9 mouse cellular contexts compared by ENCODE assay signal in genomic region chr14:22019949-22020845, GRCm38 (mm10). TPM values are rescaled to one million over a fixed set of nuclear protein-coding genes. Genes with fewer than 3 reads are reported as not detected.
DNase-seq lines count a peak whose midpoint lies in the region; ATAC-seq lines count a peak whose summit lies in the region.
"Had no signal": no experiment of that assay in that cellular context is flagged by ENCODE, and none has a peak within 500 bp of the region (broad histone marks: within the 10 kb centered on the region; RNA-seq: fewer than 3 reads in every experiment).

No protein-coding gene starts in this region.

- H3K4me2 ChIP-seq in hindbrain, embryonic 16.5 days (ENCODE audit: low read length), result peak overlapping the region; percentile 74

- H3K4me3 ChIP-seq in embryonic facial prominence, embryonic 10.5 days, result peak overlapping the region; percentile 56
- H3K4me3 ChIP-seq in hindbrain, embryonic 16.5 days (ENCODE audit: low read length), result peak overlapping the region; percentile 37

- H3K9ac ChIP-seq in hindbrain, embryonic 16.5 days (ENCODE audit: low read depth, low read length), result peak overlapping the region; percentile 62

- WGBS in embryonic facial prominence, embryonic 10.5 days, result 31% methylated on average over 12 of the region's 12 CpGs
- WGBS in hindbrain, embryonic 16.5 days, result 39% methylated on average over 12 of the region's 12 CpGs

- no peaks in the 10 kb centered on the region for H3K9me3 ChIP-seq in embryonic facial prominence, embryonic 10.5 days
- no peaks in the 10 kb centered on the region for H3K9me3 ChIP-seq in hindbrain, embryonic 16.5 days (ENCODE audit: control insufficient read depth, low read length)
- H3K9me3 ChIP-seq: G1E had no signal

- H3K27me3 ChIP-seq in embryonic facial prominence, embryonic 10.5 days (replicated peaks; ENCODE audit: low read depth, poor library complexity, severe bottlenecking), result peaks cover 62% of the 10 kb centered on the region
- H3K27me3 ChIP-seq in hindbrain, embryonic 16.5 days (replicated peaks; ENCODE audit: control insufficient read depth, insufficient read depth, low read length), result peaks cover 6% of the 10 kb centered on the region

- no peaks in the 10 kb centered on the region for H3K36me3 ChIP-seq in embryonic facial prominence, embryonic 10.5 days (replicated peaks)
- H3K36me3 ChIP-seq in hindbrain, embryonic 16.5 days (ENCODE audit: control insufficient read depth, insufficient read depth, low read length), result no peaks in the 10 kb centered on the region
- H3K36me3 ChIP-seq: G1E had no signal

- DNase-seq in heart, adult 18-20 months, result peak; percentile 9 to 23
- no peak for DNase-seq in heart, postnatal 14 days
- DNase-seq in embryonic facial prominence, embryonic 10.5 days (ENCODE audit: low spot score), result no peak
- DNase-seq in thymus, postnatal 10 days (ENCODE audit: low spot score in 2 of 2), result no peak
- no peak for DNase-seq in ovary, postnatal 36 days (ENCODE audit: low spot score)
- DNase-seq in right cerebral cortex, postnatal 36 days (ENCODE audit: low spot score in 2 of 2), result no peak

- no peak for ATAC-seq in hindbrain, embryonic 16.5 days
- peak; percentile 49 for ATAC-seq in megakaryocyte progenitor cell, adult 5-6 weeks (replicated peaks; ENCODE audit: poor library complexity)

- H3K4me1 ChIP-seq in embryonic facial prominence, embryonic 10.5 days, result peaks cover 16% of the 10 kb centered on the region
- H3K4me1 ChIP-seq in hindbrain, embryonic 16.5 days (ENCODE audit: control insufficient read depth, insufficient read depth, low read depth, low read length), result peaks cover 6% of the 10 kb centered on the region

- intact Hi-C loops in heart, postnatal 14 days (cut with DNase I), result no loop called here

- H3K27ac ChIP-seq in embryonic facial prominence, embryonic 10.5 days (replicated peaks), result peak overlapping the region; percentile 64
- H3K27ac ChIP-seq in hindbrain, embryonic 16.5 days (ENCODE audit: low read depth, low read length), result no peak overlapping the region

RNA-seq across cellular contexts. Expression of gene Lrmda, which starts 0.7 kb away (rescaled TPM):
- 1 to 10 TPM; 1.5 to 2.4 TPM for total RNA-seq in heart, adult 18-20 months (2021)
- 1 to 10 TPM in 1 of 2 experiments, under 1 TPM in 1; 0.76 to 1.0 TPM for total RNA-seq in heart, postnatal 14 days (2021)
- 0.85 and 0.88 TPM in 2 replicates for polyA plus RNA-seq in embryonic facial prominence, embryonic 10.5 days (2016; fragmentation: Nextera tagmentation; extraction: Ambion mirVana)
- 0.30 and 0.80 TPM in 2 replicates for polyA plus RNA-seq in hindbrain, embryonic 16.5 days (2015; fragmentation: Nextera tagmentation; extraction: Ambion mirVana)
- total RNA-seq in megakaryocyte progenitor cell, adult 5-6 weeks (2015), result 25.9 and 27.0 TPM in 2 replicates
- total RNA-seq in megakaryocyte progenitor cell, adult 5-6 weeks (2017), result 14.6 and 20.9 TPM in 2 replicates
- total RNA-seq: G1E had no signal
- polyA plus RNA-seq: G1E had no signal

RNA-seq across cellular contexts. Expression of gene Zfp503, which starts 30.8 kb away (rescaled TPM):
- total RNA-seq in heart, adult 18-20 months (2021), result 1 to 10 TPM; 1.2 to 2.0 TPM
- 1 to 10 TPM; 1.8 to 2.6 TPM for total RNA-seq in heart, postnatal 14 days (2021)
- 9.7 and 12.5 TPM in 2 replicates for polyA plus RNA-seq in embryonic facial prominence, embryonic 10.5 days (2016; fragmentation: Nextera tagmentation; extraction: Ambion mirVana)
- polyA plus RNA-seq in hindbrain, embryonic 16.5 days (2015; fragmentation: Nextera tagmentation; extraction: Ambion mirVana), result 8.0 and 9.9 TPM in 2 replicates
- 0.30 and 0.44 TPM in 2 replicates for total RNA-seq in megakaryocyte progenitor cell, adult 5-6 weeks (2015)
- 0.03 and 0.12 TPM in 2 replicates for total RNA-seq in megakaryocyte progenitor cell, adult 5-6 weeks (2017)
- total RNA-seq: G1E had no signal

Comparison
In these comparisons a context has a peak if more than half of its experiments do, and no peak if none do; other contexts are left out.
1. DNase-seq: peak in heart, adult 18-20 months (2 of 2); none in heart, postnatal 14 days (0 of 2), embryonic facial prominence, embryonic 10.5 days (single experiment), thymus, postnatal 10 days (0 of 2), ovary, postnatal 36 days (single experiment) and right cerebral cortex, postnatal 36 days (0 of 2).
2. RNA of gene Lrmda, which starts 0.7 kb away (total RNA-seq): 14.6 to 27.0 TPM in megakaryocyte progenitor cell, adult 5-6 weeks; 1.5 to 2.4 TPM in heart, adult 18-20 months and 0.76 to 1.0 TPM in heart, postnatal 14 days; every median in the first group is over 4 times any median in the second.